Mouse (Mus musculus) urinary bladder, postnatal 14 days (tissue): ENCODE data around the gene Ccdc162.

Source experiments
- DNase-seq: peaks from one replicate; pipeline ENCODE4 v3.0.0; 2021; ENCODE audit warnings: low spot score

Ccdc162 gene

GRCm38 (mm10) chr10:41635276-41636033, 81.0 kb downstream of the Ccdc162 start:
- DNase-seq, result no peak

- no peak for DNase-seq
These were observed 82.6 kb downstream of the Ccdc162 start for GRCm38 (mm10) chr10:41633801-41634200.

- no peak for DNase-seq
These were observed 84.4 kb downstream of the Ccdc162 start for GRCm38 (mm10) chr10:41632062-41632461.

- no peak for DNase-seq
These were observed 89.4 kb downstream of the Ccdc162 start for GRCm38 (mm10) chr10:41626996-41627395.

GRCm38 (mm10) chr10:41619988-41620387, 96.4 kb downstream of the Ccdc162 start:
- no peak for DNase-seq

GRCm38 (mm10) chr10:41615487-41615886, 100.9 kb downstream of the Ccdc162 start:
- DNase-seq, result no peak

GRCm38 (mm10) chr10:41611941-41612340, 104.5 kb downstream of the Ccdc162 start:
- no peak for DNase-seq

GRCm38 (mm10) chr10:41609475-41609874, 107.0 kb downstream of the Ccdc162 start:
- no peak for DNase-seq

- no peak for DNase-seq
These were observed 107.9 kb downstream of the Ccdc162 start for GRCm38 (mm10) chr10:41608485-41608884.

GRCm38 (mm10) chr10:41602667-41603066, 113.8 kb downstream of the Ccdc162 start:
- no peak for DNase-seq

GRCm38 (mm10) chr10:41601898-41602545, 114.4 kb downstream of the Ccdc162 start:
- DNase-seq, result no peak

GRCm38 (mm10) chr10:41601302-41601701, 115.1 kb downstream of the Ccdc162 start:
- no peak for DNase-seq

- peak; percentile 14 for DNase-seq
These were observed 117.4 kb downstream of the Ccdc162 start for GRCm38 (mm10) chr10:41599051-41599450.

- DNase-seq, result no peak
These were observed 118.2 kb downstream of the Ccdc162 start for GRCm38 (mm10) chr10:41598221-41598620.

GRCm38 (mm10) chr10:41595550-41595949, 120.9 kb downstream of the Ccdc162 start:
- DNase-seq, result no peak

- peak; percentile 58 for DNase-seq
These were observed 121.5 kb downstream of the Ccdc162 start for GRCm38 (mm10) chr10:41594957-41595356.

GRCm38 (mm10) chr10:41594433-41594832, 122.0 kb downstream of the Ccdc162 start:
- no peak for DNase-seq

- no peak for DNase-seq
These were observed 127.8 kb downstream of the Ccdc162 start for GRCm38 (mm10) chr10:41588616-41589015.

GRCm38 (mm10) chr10:41586947-41587852, 129.2 kb downstream of the Ccdc162 start:
- DNase-seq, result no peak

GRCm38 (mm10) chr10:41583383-41583782, 133.1 kb downstream of the Ccdc162 start:
- no peak for DNase-seq

- DNase-seq, result no peak
These were observed 133.5 kb downstream of the Ccdc162 start for GRCm38 (mm10) chr10:41582901-41583361.

- DNase-seq, result no peak
These were observed 136.0 kb downstream of the Ccdc162 start for GRCm38 (mm10) chr10:41580441-41580840.
